Mouse (Mus musculus): ENCODE results near the gene Zfp513.

DNA sequence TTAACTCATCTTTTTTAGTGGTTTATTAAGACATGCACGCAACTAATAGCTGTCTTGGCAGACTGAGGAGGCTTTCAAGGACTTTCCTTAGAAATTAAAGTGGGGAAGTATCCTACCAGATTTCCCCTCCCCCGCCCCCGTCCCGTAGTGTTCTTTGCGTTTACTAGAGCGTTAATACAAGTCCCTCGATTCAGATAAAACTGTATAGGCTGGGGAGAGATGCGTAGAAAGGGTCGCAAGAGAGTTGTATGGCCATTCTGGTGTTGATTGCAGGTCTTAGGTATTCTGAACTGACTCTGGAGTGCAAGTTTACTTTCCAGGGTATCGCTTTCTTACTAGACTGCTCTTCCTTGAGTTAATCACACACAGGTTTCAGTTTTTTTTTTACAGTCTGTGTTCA is 40.1 kb upstream of the Zfp513 start:
- TF ChIP-seq CTCF (conservative IDR thresholded peaks at IDR 0.05; ENCODE audit: insufficient read depth, insufficient read length, low read depth, low read length) (no peak), POLR2A (IDR thresholded peaks at IDR 0.05; ENCODE audit: low read depth, low read length) (no peak)
